Mouse (Mus musculus) cerebral cortex, adult 2 months (tissue): ENCODE results near the gene Fubp1.

ENCODE experiments used
- WGBS: fragments of 180-500 bp; shearing (Covaris S2); methylation state at CpG from one replicate; pipeline ENCODE4 v1.1.7; 2018; 5-methylcytosine and 5-hydroxymethylcytosine counted together

Fubp1 gene

DNA sequence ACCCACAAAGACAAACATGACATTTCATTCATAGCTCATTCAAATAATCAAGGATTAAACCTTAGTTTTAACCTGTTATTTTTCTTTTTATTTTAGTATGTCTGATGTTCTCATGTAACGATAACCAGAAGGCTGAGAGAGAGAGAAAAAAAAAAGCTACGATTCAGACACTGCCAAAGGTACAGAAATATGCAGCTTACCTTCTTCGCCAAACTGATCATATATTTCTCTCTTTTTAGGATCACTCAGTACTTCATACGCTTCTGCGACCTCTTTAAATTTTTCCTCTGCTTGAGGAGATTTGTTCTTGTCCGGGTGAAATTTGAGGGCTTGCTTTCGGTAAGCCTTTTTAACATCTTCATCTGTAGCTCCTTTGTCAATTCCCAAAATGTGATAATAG, 17.0 kb upstream of the Fubp1 start:
- WGBS, result under 1% methylated on average over 7 of the region's 7 CpGs

GRCm38 (mm10) chr3:152193635-152194097, 16.6 kb upstream of the Fubp1 start:
- WGBS, result under 1% methylated on average over 17 of the region's 17 CpGs

- 59% methylated on average over 2 of the region's 2 CpGs for WGBS
Observed at GRCm38 (mm10) chr3:152197246-152197645, 13.0 kb upstream of the Fubp1 start.

GRCm38 (mm10) chr3:152199125-152199524, 11.1 kb upstream of the Fubp1 start:
- 76% methylated on average over 3 of the region's 3 CpGs for WGBS

DNA sequence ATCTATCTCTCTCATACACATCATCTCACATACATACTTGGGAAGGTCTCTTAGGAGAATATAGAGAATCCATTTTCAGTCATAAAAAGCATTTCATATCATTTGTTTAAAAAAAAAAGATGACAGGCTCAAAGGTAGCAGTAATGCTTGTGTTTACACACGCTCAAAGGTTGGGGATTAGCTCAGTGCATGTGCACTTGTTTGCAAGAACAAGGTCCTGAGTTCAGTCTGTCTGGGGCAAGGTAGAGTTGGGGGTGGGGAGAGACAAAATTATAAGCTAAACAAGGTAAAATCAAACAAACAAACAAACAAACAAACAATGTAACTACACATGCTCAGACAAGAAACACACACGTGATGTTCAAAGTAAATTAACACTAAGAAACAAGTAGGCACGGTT, 9.0 kb upstream of the Fubp1 start:
- 96% methylated on average over 3 of the region's 3 CpGs for whole genome bisulfite sequencing

- WGBS, result 100% methylated on average over 2 of the region's 2 CpGs
Observed at GRCm38 (mm10) chr3:152201651-152202050, 8.6 kb upstream of the Fubp1 start.

GRCm38 (mm10) chr3:152203411-152203810, 6.8 kb upstream of the Fubp1 start:
- 92% methylated on average over 6 of the region's 6 CpGs for WGBS

GRCm38 (mm10) chr3:152203996-152204395, 6.2 kb upstream of the Fubp1 start:
- 76% methylated on average over 3 of the region's 3 CpGs for WGBS

DNA sequence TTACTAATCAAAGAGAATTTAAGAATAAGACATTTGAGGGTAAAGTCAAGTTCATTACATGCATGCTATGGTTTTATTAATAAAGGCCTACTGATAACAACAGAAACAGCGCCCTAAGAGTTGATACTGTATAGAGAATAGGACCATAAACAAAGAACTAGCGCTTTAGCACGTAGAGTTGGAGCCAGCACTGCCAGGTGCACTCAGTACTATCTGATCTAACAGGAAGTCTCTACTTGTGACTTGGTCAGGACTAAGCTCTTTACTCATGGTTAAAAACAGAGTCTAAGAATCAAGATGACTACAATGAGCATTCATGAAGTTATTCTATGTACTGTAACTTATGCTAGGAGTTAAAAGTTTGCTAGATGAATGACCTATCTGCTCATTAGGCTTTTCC, 5.6 kb upstream of the Fubp1 start:
- 82% methylated on average over 3 of the region's 3 CpGs for WGBS

GRCm38 (mm10) chr3:152207156-152207555, 3.1 kb upstream of the Fubp1 start:
- 99% methylated on average over 4 of the region's 4 CpGs for WGBS

GRCm38 (mm10) chr3:152208096-152208885, 1.9 kb upstream of the Fubp1 start:
- WGBS, result 91% methylated on average over 7 of the region's 7 CpGs

DNA sequence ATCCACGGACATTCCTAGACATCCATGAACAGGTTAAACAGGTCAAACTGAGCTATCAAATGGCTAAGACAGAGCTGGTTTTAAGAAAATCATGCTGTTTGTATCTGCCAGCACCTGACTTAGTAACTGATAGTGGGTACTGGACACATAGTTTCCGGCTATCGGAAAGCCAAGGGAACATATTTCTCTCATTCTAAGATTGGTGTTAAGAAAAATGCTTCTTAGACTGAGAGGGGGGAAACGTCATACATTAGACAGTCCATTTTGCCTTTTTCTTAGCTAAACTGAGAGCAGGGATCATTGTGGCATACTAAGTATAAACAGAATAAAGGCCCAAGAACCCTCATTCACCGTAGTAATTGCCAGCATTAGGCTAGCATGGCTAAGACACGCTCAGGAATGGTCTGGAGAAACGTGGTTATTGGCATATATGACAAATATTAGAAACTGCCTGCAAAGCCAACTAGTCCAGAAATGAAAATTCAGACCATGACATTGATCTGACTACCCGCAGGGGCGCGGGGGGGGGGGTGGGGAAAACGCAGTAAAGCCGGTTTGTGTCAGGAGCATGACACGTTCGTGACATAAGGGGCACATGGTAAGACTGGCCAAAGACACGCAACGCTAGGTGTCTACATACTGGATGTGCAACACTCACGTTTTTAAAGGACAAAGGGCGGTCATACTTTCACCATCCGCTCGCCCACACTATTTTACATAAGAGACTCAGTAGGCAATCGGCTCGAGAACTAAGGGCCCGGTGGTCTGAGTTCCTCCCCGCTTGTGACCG, 850 bp upstream of the Fubp1 start:
- 2% methylated on average over 25 of the region's 25 CpGs for WGBS

- 1% methylated on average over 65 of the region's 68 CpGs for WGBS
Observed at GRCm38 (mm10) chr3:152210728-152211391, 638 bp downstream of the Fubp1 start.

GRCm38 (mm10) chr3:152211731-152212279, 1.6 kb downstream of the Fubp1 start:
- 10% methylated on average over 7 of the region's 7 CpGs for WGBS

GRCm38 (mm10) chr3:152213416-152213815, 3.2 kb downstream of the Fubp1 start:
- WGBS, result 25% methylated on average over 3 of the region's 3 CpGs

DNA sequence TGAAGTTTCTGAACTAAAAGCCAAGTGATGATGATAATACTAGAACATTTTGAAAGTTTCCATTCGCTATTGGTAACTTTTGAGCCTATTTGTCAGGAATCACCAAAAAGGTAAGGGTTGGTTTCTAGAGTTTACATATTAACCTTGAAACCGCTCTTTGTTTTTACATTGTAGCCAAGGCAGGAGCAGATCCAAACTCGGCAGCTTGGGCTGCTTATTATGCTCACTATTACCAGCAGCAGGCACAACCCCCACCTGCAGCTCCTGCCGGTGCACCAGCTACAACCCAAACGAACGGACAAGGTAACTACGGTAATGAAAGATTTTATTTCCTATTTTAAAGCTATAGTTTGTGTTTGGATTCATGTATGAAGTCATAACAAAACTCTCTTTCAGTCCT, 15.7 kb downstream of the Fubp1 start:
- 81% methylated on average over 7 of the region's 7 CpGs for WGBS

DNA sequence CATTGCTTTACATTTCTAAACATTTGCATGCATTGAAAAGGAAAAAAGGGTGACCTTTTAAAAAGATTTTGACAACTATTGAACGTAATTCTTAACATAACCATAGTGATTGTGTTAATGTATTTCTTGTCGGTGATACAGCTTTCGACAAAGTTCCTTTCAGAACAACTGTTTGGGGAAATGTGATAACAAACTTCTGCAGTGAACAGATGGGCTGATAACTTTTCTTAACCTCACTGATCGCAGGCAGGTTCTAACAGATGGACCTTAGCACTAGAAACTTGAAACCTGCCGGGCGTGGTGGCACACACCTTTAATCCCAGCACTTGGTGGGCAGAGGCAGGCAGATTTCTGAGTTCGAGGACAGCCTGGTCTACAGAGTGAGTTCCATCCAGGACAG, 18.6 kb downstream of the Fubp1 start:
- WGBS, result 85% methylated on average over 7 of the region's 7 CpGs

DNA sequence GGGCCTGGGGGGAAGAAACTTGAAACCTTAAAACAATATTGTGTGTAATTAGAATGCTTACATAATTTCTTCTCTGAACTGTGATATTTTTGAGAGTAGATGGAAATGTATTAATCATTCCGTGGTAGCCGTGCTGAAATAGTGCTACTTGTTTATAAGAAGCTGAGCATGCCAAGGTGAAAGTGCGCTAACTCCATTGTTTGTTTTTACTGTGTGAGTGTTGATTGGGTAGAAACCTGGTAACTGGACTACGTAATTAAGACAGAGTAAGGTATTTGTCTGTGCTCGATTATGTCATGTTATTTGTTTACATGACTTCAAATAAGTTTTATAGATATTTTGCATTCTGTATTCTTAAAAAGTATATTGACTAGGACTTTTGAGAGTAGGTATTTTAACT, 19.0 kb downstream of the Fubp1 start:
- 73% methylated on average over 5 of the region's 5 CpGs for WGBS

DNA sequence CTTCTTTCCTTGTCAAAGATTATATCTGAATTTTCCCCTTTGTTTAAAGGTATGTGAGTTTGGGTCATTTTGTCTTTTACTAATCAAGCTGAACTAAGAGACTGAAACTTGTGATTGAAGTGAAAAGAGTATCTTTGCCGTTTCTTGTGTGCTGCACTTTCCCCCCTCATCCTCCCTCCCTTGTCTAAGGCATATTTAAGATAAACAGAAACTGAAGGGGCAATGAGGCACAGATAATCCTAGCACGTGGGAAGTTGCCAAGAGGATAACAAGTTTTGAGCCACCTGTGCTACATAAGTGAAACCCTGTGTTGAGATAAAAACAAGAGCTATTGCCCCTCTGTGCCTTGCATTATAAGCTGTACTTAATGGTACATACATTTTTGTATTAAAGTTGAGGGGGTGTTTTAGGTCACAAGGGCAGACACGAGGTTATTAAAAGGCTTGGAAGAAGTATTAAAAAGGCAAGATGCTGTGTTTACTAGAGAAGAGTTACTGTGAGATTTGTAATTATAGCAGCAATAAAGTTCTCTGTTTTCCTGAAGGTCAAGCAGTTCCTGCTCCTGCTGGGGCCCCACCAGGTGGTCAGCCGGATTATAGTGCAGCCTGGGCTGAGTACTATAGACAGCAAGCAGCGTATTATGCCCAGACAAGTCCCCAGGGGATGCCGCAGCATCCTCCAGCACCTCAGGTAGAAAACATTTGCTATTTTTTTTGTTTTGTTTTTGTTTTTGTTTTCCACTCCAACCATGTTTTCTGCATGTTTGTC, 21.3 kb downstream of the Fubp1 start:
- 39% methylated on average over 6 of the region's 6 CpGs for WGBS

DNA sequence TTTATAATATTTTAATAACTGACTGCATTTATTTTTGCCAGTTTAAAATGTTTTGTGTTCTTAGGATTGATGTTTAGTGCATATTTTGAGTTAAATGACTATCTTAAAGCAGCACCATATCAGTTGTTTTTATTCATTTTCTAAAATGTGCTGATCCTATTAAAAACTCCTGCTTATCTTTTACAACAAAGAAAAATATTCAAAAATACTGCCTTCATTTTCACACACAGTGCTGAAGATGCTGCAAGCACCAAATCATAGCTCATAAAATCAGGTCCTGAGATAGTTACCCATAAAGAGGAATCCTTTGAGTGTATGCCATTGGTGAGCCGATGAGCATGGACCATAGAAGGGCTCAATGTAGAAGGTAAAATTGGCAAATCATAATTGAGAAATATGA, 25.0 kb downstream of the Fubp1 start:
- 92% methylated on average over 1 of the region's 1 CpGs for WGBS

DNA sequence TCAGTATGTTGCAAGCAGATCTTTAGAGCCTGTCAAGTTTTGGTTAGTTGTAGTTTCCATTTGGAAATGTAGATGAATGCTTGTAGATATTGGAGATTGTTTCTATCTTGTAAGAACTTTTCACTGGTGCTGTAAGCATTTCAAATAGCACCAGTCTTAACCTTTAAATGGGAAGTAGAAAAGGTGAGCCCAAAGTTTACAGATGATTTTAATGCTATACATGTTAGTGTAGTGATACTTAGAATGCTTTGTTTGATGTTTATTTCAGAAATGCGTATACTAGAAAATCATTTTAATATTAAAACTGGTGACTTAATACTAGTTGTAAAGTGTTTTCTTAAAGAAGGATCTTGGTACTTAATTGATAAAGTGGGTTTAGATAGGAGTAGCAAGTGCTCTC, 25.6 kb downstream of the Fubp1 start:
- WGBS, result 90% methylated on average over 1 of the region's 1 CpGs
